ENCODE assay signal across 22 mouse cellular contexts in the genomic region with DNA sequence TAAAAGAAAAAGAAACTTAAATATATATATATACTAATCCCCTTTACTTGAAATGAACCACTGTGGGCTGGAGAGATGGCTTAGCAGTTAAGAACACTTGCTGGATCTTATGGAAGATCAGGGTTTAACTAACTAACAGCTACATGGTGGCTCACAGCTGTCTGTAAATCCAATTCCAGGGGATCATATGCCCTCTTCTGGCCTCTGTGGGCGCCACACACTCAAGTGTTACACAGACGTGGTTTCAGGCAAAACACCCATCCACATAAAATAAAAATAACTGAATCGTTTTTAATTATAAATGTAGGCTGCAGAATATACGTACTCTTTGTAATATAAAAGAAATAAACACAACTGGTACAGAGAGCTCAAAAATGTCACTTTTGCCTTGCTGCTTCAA. TPM values are rescaled to one million over a fixed set of nuclear protein-coding genes. Genes with fewer than 3 reads are reported as not detected.
DNase-seq lines count a peak whose midpoint lies in the region; ATAC-seq and TF ChIP-seq lines count a peak whose summit lies in the region.
"Had no signal": no experiment of that assay in that cellular context is flagged by ENCODE, and none has a peak within 500 bp of the region (broad histone marks: within the 10 kb centered on the region; RNA-seq: fewer than 3 reads in every experiment).

No protein-coding gene starts in this region.

- no peak overlapping the region for H3K4me2 ChIP-seq in heart, postnatal 0 days (ENCODE audit: low read depth, low read length)
- H3K4me2 ChIP-seq: embryonic facial prominence, embryonic 12.5 days; heart, embryonic 11.5 days; hindbrain, embryonic 13.5 days; limb, embryonic 15.5 days had no signal

- no peak for DNase-seq in heart, postnatal 0 days (ENCODE audit: low spot score)
- no peak for DNase-seq in heart, adult 18-20 months
- DNase-seq in kidney, postnatal 4 days = peak; percentile 25 to 27
- DNase-seq in kidney, adult 11 months = no peak
- peak; percentile 24 for DNase-seq in thymus, postnatal 4 days
- DNase-seq in thymus, adult 2 months = no peak
- no peak for DNase-seq in neural tube, embryonic 10.5 days (ENCODE audit: extremely low spot score, low spot score)
- DNase-seq in cerebellum, adult 2 months = no peak
- DNase-seq: adrenal gland, postnatal 25 days; B cell, adult 2 months; cerebellum, adult 18-20 months; gastrocnemius, postnatal 36 days; heart, postnatal 14 days; lung, postnatal 36 days; thymus, postnatal 14 days had no signal

- no peaks in the 10 kb centered on the region for H3K9me3 ChIP-seq in heart, postnatal 0 days (replicated peaks; ENCODE audit: control insufficient read depth, low read length)
- H3K9me3 ChIP-seq: embryonic facial prominence, embryonic 12.5 days; hindbrain, embryonic 13.5 days; limb, embryonic 15.5 days had no signal

- ATAC-seq in heart, postnatal 0 days (ENCODE audit: insufficient read depth, low read depth) = no peak
- ATAC-seq: forebrain, embryonic 14.5 days had no signal

- H3K36me3 ChIP-seq in heart, postnatal 0 days (replicated peaks; ENCODE audit: control insufficient read depth, insufficient read depth, low read length) = peaks cover 19% of the 10 kb centered on the region
- H3K36me3 ChIP-seq in thymus, adult 2 months (ENCODE audit: control insufficient read depth, insufficient read depth, low read length) = peaks cover 34% of the 10 kb centered on the region

- H3K27ac ChIP-seq in heart, postnatal 0 days (ENCODE audit: low read depth) = no peak overlapping the region
- H3K27ac ChIP-seq in thymus, adult 2 months (ENCODE audit: control insufficient read depth, insufficient read depth, low read length) = no peak overlapping the region
- H3K27ac ChIP-seq in cerebellum, adult 2 months (ENCODE audit: insufficient read depth, low read length) = no peak overlapping the region
- H3K27ac ChIP-seq: embryonic facial prominence, embryonic 12.5 days; hindbrain, embryonic 13.5 days; limb, embryonic 15.5 days had no signal

- no peak for TF ChIP-seq EP300 in heart, postnatal 0 days (IDR thresholded peaks at IDR 0.05; ENCODE audit: low read depth)

- H3K9ac ChIP-seq in heart, postnatal 0 days (replicated peaks; ENCODE audit: low read depth, low read length) = no peak overlapping the region
- H3K9ac ChIP-seq: embryonic facial prominence, embryonic 12.5 days; hindbrain, embryonic 13.5 days; limb, embryonic 15.5 days had no signal

- TF ChIP-seq POLR2A in thymus, adult 2 months (IDR thresholded peaks at IDR 0.05; ENCODE audit: control insufficient read depth, extremely low read depth, insufficient read depth, low read length, poor library complexity) = no peak
- no peak for TF ChIP-seq POLR2A in cerebellum, adult 2 months (IDR thresholded peaks at IDR 0.05; ENCODE audit: borderline replicate concordance, insufficient read depth, low read length)

- TF ChIP-seq CTCF in heart, postnatal 0 days (IDR thresholded peaks at IDR 0.05; ENCODE audit: low read depth) = peak; percentile 21
- no peak for TF ChIP-seq CTCF in thymus, adult 2 months (IDR thresholded peaks at IDR 0.05; ENCODE audit: borderline replicate concordance, control insufficient read depth, extremely low read depth, insufficient read depth, low read length, poor library complexity)
- TF ChIP-seq CTCF in cerebellum, adult 2 months (IDR thresholded peaks at IDR 0.05; ENCODE audit: borderline replicate concordance, insufficient read depth, low read depth, low read length) = no peak

- no peak overlapping the region for H3K4me3 ChIP-seq in heart, postnatal 0 days (ENCODE audit: low read depth, low read length)
- H3K4me3 ChIP-seq in thymus, adult 2 months (ENCODE audit: control insufficient read depth, insufficient read depth, low read length) = no peak overlapping the region
- H3K4me3 ChIP-seq in cerebellum, adult 2 months (replicated peaks; ENCODE audit: insufficient read depth, low read depth, low read length) = no peak overlapping the region
- H3K4me3 ChIP-seq: embryonic facial prominence, embryonic 12.5 days; erythroblast, embryonic 14.5 days; hindbrain, embryonic 13.5 days; limb, embryonic 15.5 days had no signal

- no peaks in the 10 kb centered on the region for H3K4me1 ChIP-seq in heart, postnatal 0 days (ENCODE audit: control insufficient read depth, insufficient read depth)
- H3K4me1 ChIP-seq in thymus, adult 2 months (replicated peaks; ENCODE audit: control insufficient read depth, insufficient read depth, low read length) = no peaks in the 10 kb centered on the region
- H3K4me1 ChIP-seq in cerebellum, adult 2 months (ENCODE audit: control insufficient read depth, insufficient read depth, low read length) = no peaks in the 10 kb centered on the region
- H3K4me1 ChIP-seq: embryonic facial prominence, embryonic 12.5 days; hindbrain, embryonic 13.5 days had no signal

- no peaks in the 10 kb centered on the region for H3K27me3 ChIP-seq in heart, postnatal 0 days (ENCODE audit: control insufficient read depth, insufficient read depth, low read length)
- no peaks in the 10 kb centered on the region for H3K27me3 ChIP-seq in thymus, adult 2 months (ENCODE audit: control insufficient read depth, insufficient read depth, low read length)
- H3K27me3 ChIP-seq in cerebellum, adult 2 months (ENCODE audit: control insufficient read depth, insufficient read depth, low read length) = no peaks in the 10 kb centered on the region
- H3K27me3 ChIP-seq: embryonic facial prominence, embryonic 12.5 days; hindbrain, embryonic 13.5 days; limb, embryonic 15.5 days had no signal

- 85% methylated on average over 4 of the region's 4 CpGs for WGBS in heart, postnatal 0 days
- 96% methylated on average over 4 of the region's 4 CpGs for WGBS in thymus, adult 2 months
- 92% methylated on average over 4 of the region's 4 CpGs for WGBS in cerebellum, adult 2 months

RNA-seq across cellular contexts. Expression of gene Angptl1, which starts 50.5 kb away (rescaled TPM):
- 1.4 and 4.1 TPM in 2 replicates for total RNA-seq in heart, postnatal 0 days (2014; rRNA removed; ENCODE audit: low replicate concordance)
- 2.2 TPM in 2 replicates for polyA plus RNA-seq in heart, postnatal 0 days (2015; fragmentation: Nextera tagmentation; extraction: Ambion mirVana)
- 1 to 10 TPM; 2.1 to 3.1 TPM for total RNA-seq in heart, adult 18-20 months (2021)
- polyA plus RNA-seq in thymus, adult 2 months (2012; rRNA removed) = 0.22 and 0.32 TPM in 2 replicates
- polyA plus RNA-seq in cerebellum, adult 2 months (2012; rRNA removed) = 0.28 and 0.32 TPM in 2 replicates
- total RNA-seq: common myeloid progenitor, adult 5-6 weeks had no signal
- polyA plus RNA-seq: erythroblast, embryonic 14.5 days had no signal

RNA-seq across cellular contexts. Expression of gene Ralgps2, which starts 50.6 kb away (rescaled TPM):
- 24.5 and 48.0 TPM in 2 replicates for total RNA-seq in heart, postnatal 0 days (2014; rRNA removed; ENCODE audit: low replicate concordance)
- 34.3 and 40.0 TPM in 2 replicates for polyA plus RNA-seq in heart, postnatal 0 days (2015; fragmentation: Nextera tagmentation; extraction: Ambion mirVana)
- total RNA-seq in heart, adult 18-20 months (2021) = 10 to 100 TPM in 1 of 2 experiments, 1 to 10 TPM in 1; 9.3 to 11.4 TPM
- 25.2 and 28.9 TPM in 2 replicates for polyA plus RNA-seq in thymus, adult 2 months (2012; rRNA removed)
- polyA plus RNA-seq in cerebellum, adult 2 months (2012; rRNA removed) = 19.9 and 20.3 TPM in 2 replicates

Comparison
In these comparisons a context has a peak if more than half of its experiments do, and no peak if none do; other contexts are left out.
1. DNase-seq: peak in kidney, postnatal 4 days (2 of 2) and thymus, postnatal 4 days (single experiment); none in heart, postnatal 0 days (single experiment), heart, adult 18-20 months (0 of 2), kidney, adult 11 months (single experiment), thymus, adult 2 months (single experiment), neural tube, embryonic 10.5 days (single experiment) and cerebellum, adult 2 months (0 of 2).